Mouse (Mus musculus) heart, embryonic 10.5 days (tissue): ENCODE data around the gene Chmp2a. TPM values are rescaled to one million over a fixed set of nuclear protein-coding genes. Genes with fewer than 3 reads are reported as not detected.
"Not testable (repeated sequence)": the region's sequence is repeated elsewhere in the genome, so short reads cannot be mapped to it uniquely, and the experiment has no call there.

Experiments used
- DNase-seq: peaks from one replicate; pipeline ENCODE4 v3.0.0-alpha.2; 2017; ENCODE audit warnings: low spot score
- H3K27ac ChIP-seq: fragments of 300-500 bp; sonication (generic); 2 replicates; pipeline ENCODE4 v1.5.1; 2016; ENCODE audit warnings: mild to moderate bottlenecking
- H3K27me3 ChIP-seq: fragments of 300-500 bp; sonication (generic); 2 replicates; pipeline ENCODE4 v1.6.1; 2016; ENCODE audit warnings: mild to moderate bottlenecking; ENCODE audit not compliant: poor library complexity, insufficient read depth, severe bottlenecking
- H3K36me3 ChIP-seq: fragments of 300-500 bp; sonication (generic); 2 replicates; pipeline ENCODE4 v1.6.1; 2016; ENCODE audit warnings: mild to moderate bottlenecking, moderate library complexity
- H3K4me1 ChIP-seq: fragments of 300-500 bp; sonication (generic); 2 replicates; pipeline ENCODE4 v1.6.1; 2016; ENCODE audit warnings: mild to moderate bottlenecking
- H3K4me3 ChIP-seq: fragments of 300-500 bp; sonication (generic); 2 replicates; pipeline ENCODE4 v1.5.1; 2016; ENCODE audit warnings: mild to moderate bottlenecking, moderate library complexity
- H3K9me3 ChIP-seq: fragments of 300-500 bp; sonication (generic); 2 replicates; pipeline ENCODE4 v1.6.1; 2016; ENCODE audit warnings: mild to moderate bottlenecking, moderate library complexity
- WGBS: fragments of 180-500 bp; shearing (Covaris S2); methylation state at CpG from one replicate; pipeline ENCODE4 v1.1.7; 2016; 5-methylcytosine and 5-hydroxymethylcytosine counted together
- polyA plus RNA-seq: library from polyadenylated mRNA; unstranded; fragments of >200 nt; fragmentation: Nextera tagmentation; extraction: Ambion mirVana; gene quantifications from 2 replicates; pipeline ENCODE4 v1.2.1, GENCODE M21; 2016

The Chmp2a gene
- 129 and 142 TPM in 2 replicates for polyA plus RNA-seq

- peak within 1 kb of the TSS; percentile 67 for H3K4me3 ChIP-seq
- peaks cover 30% of the 10 kb centered on the region for H3K4me1 ChIP-seq
- peak; percentile 99 for DNase-seq
- H3K27me3 ChIP-seq, result no peaks in the 10 kb centered on the region
- peaks cover 59% of the 10 kb centered on the region for H3K36me3 ChIP-seq
- no peaks in the 10 kb centered on the region for H3K9me3 ChIP-seq
- H3K27ac ChIP-seq, result peak within 1 kb of the TSS; percentile 89
- under 1% methylated on average over 45 of the region's 45 CpGs for WGBS
These were observed at the start of gene Chmp2a for GRCm38 (mm10) chr7:13034148-13034977. TSS of gene Chmp2a (minus strand) at chr7:13034807.

GRCm38 (mm10) chr7:13072293-13072692, 37.7 kb upstream of the Chmp2a start:
- no peak overlapping the region for H3K4me3 ChIP-seq
- no peaks in the 10 kb centered on the region for H3K4me1 ChIP-seq
- no peaks in the 10 kb centered on the region for H3K36me3 ChIP-seq
- H3K9me3 ChIP-seq, result no peaks in the 10 kb centered on the region
- no peak for DNase-seq
- no peaks in the 10 kb centered on the region for H3K27me3 ChIP-seq
- 46% methylated on average over 5 of the region's 5 CpGs for WGBS
- no peak overlapping the region for H3K27ac ChIP-seq

GRCm38 (mm10) chr7:13063399-13063798, 28.8 kb upstream of the Chmp2a start:
- H3K9me3 ChIP-seq, H3K27ac ChIP-seq, H3K36me3 ChIP-seq, H3K4me1 ChIP-seq, DNase-seq, H3K27me3 ChIP-seq, H3K4me3 ChIP-seq: not testable (repeated sequence)
- 48% methylated on average over 2 of the region's 2 CpGs for WGBS

- peaks cover 5% of the 10 kb centered on the region; the same call in 1 of the 2 replicates for H3K9me3 ChIP-seq
- H3K36me3 ChIP-seq, result no peaks in the 10 kb centered on the region
- H3K27ac ChIP-seq, result no peak overlapping the region
- H3K4me1 ChIP-seq, result no peaks in the 10 kb centered on the region
- no peaks in the 10 kb centered on the region for H3K27me3 ChIP-seq
- no peak overlapping the region for H3K4me3 ChIP-seq
- whole genome bisulfite sequencing, result 89% methylated on average over 9 of the region's 9 CpGs
- no peak for DNase-seq
These were observed 24.9 kb upstream of the Chmp2a start for GRCm38 (mm10) chr7:13059536-13059935.

GRCm38 (mm10) chr7:13056913-13057700, 22.5 kb upstream of the Chmp2a start:
- Histone ChIP-seq H3K4me3 (no peak overlapping the region), H3K27ac (no peak overlapping the region), H3K27me3 (no peaks in the 10 kb centered on the region), H3K4me1 (no peaks in the 10 kb centered on the region), H3K36me3 (no peaks in the 10 kb centered on the region), H3K9me3 (no peaks in the 10 kb centered on the region)
- 61% methylated on average over 8 of the region's 8 CpGs for WGBS
- DNase-seq, result no peak

GRCm38 (mm10) chr7:13054287-13055010, 19.8 kb upstream of the Chmp2a start, which contains the start of gene Mzf1:
TSS of gene Mzf1 (minus strand) at chr7:13054764.
- under 1% methylated on average over 41 of the region's 41 CpGs for WGBS
- H3K4me1 ChIP-seq, result no peaks in the 10 kb centered on the region
- peak within 1 kb of the TSS; percentile 78 for H3K4me3 ChIP-seq
- H3K27ac ChIP-seq, result peak within 1 kb of the TSS; percentile 92
- peak; percentile 97 for DNase-seq
- no peaks in the 10 kb centered on the region for H3K36me3 ChIP-seq
- H3K27me3 ChIP-seq, result no peaks in the 10 kb centered on the region
- no peaks in the 10 kb centered on the region for H3K9me3 ChIP-seq

- no peaks in the 10 kb centered on the region for H3K4me1 ChIP-seq
- DNase-seq, result no peak
- H3K27me3 ChIP-seq, result no peaks in the 10 kb centered on the region
- H3K4me3 ChIP-seq, result peak overlapping the region; percentile 78
- no peaks in the 10 kb centered on the region for H3K9me3 ChIP-seq
- H3K36me3 ChIP-seq, result no peaks in the 10 kb centered on the region
- H3K27ac ChIP-seq, result peak overlapping the region; percentile 92
- WGBS, result 4% methylated on average over 15 of the region's 15 CpGs
These were observed 19.3 kb upstream of the Chmp2a start for GRCm38 (mm10) chr7:13053961-13054286.

GRCm38 (mm10) chr7:13053501-13053900, 18.9 kb upstream of the Chmp2a start:
- H3K9me3 ChIP-seq, result no peaks in the 10 kb centered on the region
- peak overlapping the region; percentile 78 for H3K4me3 ChIP-seq
- DNase-seq, result no peak
- peak overlapping the region; percentile 92; the same call in 1 of the 2 replicates for H3K27ac ChIP-seq
- WGBS, result 90% methylated on average over 2 of the region's 2 CpGs
- H3K36me3 ChIP-seq, result no peaks in the 10 kb centered on the region
- no peaks in the 10 kb centered on the region for H3K27me3 ChIP-seq
- no peaks in the 10 kb centered on the region for H3K4me1 ChIP-seq

- Histone ChIP-seq H3K4me1 (no peaks in the 10 kb centered on the region), H3K4me3 (no peak overlapping the region), H3K9me3 (no peaks in the 10 kb centered on the region), H3K36me3 (no peaks in the 10 kb centered on the region), H3K27ac (no peak overlapping the region), H3K27me3 (no peaks in the 10 kb centered on the region)
- no peak for DNase-seq
- WGBS, result 85% methylated on average over 13 of the region's 13 CpGs
These were observed 18.4 kb upstream of the Chmp2a start for GRCm38 (mm10) chr7:13053001-13053400.

GRCm38 (mm10) chr7:13046084-13046483, 11.5 kb upstream of the Chmp2a start:
- DNase-seq, result peak; percentile 84
- H3K4me3 ChIP-seq, result no peak overlapping the region
- H3K27me3 ChIP-seq, result peaks cover 45% of the 10 kb centered on the region
- peaks cover 15% of the 10 kb centered on the region for H3K4me1 ChIP-seq
- WGBS, result 6% methylated on average over 2 of the region's 2 CpGs
- no peaks in the 10 kb centered on the region for H3K36me3 ChIP-seq
- H3K9me3 ChIP-seq, result peaks cover 7% of the 10 kb centered on the region; the same call in 1 of the 2 replicates
- no peak overlapping the region for H3K27ac ChIP-seq

- DNase-seq, result no peak
- WGBS, result 2% methylated on average over 23 of the region's 23 CpGs
- H3K4me3 ChIP-seq, result peak overlapping the region; percentile 61
- peaks cover 45% of the 10 kb centered on the region for H3K27me3 ChIP-seq
- H3K27ac ChIP-seq, result peak overlapping the region; percentile 37; the same call in 1 of the 2 replicates
- peaks cover 18% of the 10 kb centered on the region for H3K4me1 ChIP-seq
- no peaks in the 10 kb centered on the region for H3K36me3 ChIP-seq
- peaks cover 7% of the 10 kb centered on the region; the same call in 1 of the 2 replicates for H3K9me3 ChIP-seq
These were observed 9.6 kb upstream of the Chmp2a start for GRCm38 (mm10) chr7:13044254-13044625.

- peaks cover 45% of the 10 kb centered on the region for H3K27me3 ChIP-seq
- H3K4me1 ChIP-seq, result peaks cover 24% of the 10 kb centered on the region
- peaks cover 7% of the 10 kb centered on the region; the same call in 1 of the 2 replicates for H3K9me3 ChIP-seq
- H3K27ac ChIP-seq, result peak overlapping the region; percentile 37; the same call in 1 of the 2 replicates
- peak overlapping the region; percentile 61 for H3K4me3 ChIP-seq
- no peaks in the 10 kb centered on the region for H3K36me3 ChIP-seq
- WGBS, result 5% methylated on average over 88 of the region's 88 CpGs
- DNase-seq, result no peak
These were observed 9.0 kb upstream of the Chmp2a start for GRCm38 (mm10) chr7:13043445-13044253.
